Mouse (Mus musculus) megakaryocyte, embryonic 14.5 days (primary cell): ENCODE results near the gene Rps28.

Experiments used
- FLI1 ChIP-seq: IDR thresholded peaks from 2 replicates; pipeline ENCODE4 v1.6.1; 2012; ENCODE audit warnings: low read length, inconsistent platforms, mixed read lengths
- GATA1 ChIP-seq: IDR thresholded peaks from 3 replicates; pipeline ENCODE4 v1.6.1; 2012; ENCODE audit warnings: mixed read lengths, low read length, inconsistent platforms, borderline replicate concordance

DNA sequence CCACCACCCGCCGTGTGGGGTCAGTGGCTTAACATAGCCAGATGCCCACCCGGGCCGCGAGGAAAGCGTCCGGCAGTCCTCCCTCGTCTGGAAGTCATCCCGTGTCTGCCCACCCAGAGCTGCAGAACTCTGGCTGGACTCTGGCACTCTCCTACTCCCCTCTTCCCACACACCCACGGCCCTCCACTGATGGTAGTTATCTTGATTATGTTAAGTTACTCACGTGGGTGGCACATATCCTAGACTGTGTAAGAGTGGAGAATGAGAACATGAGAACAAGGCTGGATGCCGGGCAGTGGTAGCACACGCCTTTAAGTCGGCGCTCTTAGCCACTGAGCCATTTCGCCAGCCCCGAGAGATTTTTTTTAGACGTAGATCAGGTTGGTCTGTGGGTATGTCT is 38.0 kb downstream of the Rps28 start:
- TF ChIP-seq GATA1 = no peak
- TF ChIP-seq FLI1 = no peak
